Mouse (Mus musculus): ENCODE measurements at regions not wholly inside any gene's neighbourhood (a gene's known extent, or its start where the extent isn't known, plus 50 kb on each side); places are given as distances from the start of the nearest gene placed in this dataset.

DNA sequence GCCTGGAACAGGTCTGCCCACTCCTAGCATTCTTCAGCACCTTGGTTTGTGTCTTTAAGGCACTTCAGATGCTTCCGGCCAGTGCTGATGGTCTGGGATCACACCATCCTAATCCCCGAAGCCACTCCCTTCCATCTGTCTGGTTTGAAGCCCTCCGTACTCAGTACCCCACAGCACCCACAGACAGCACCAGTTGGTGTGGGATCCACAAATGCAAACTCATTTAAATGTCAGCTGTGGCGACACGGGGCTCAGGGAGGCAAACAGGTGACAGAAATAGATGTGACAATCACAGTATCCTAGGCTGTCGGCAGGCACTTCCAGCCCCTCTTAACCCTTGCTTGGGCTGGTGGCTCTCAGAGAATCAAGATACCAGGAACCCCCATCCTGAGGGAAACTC is 74.7 kb downstream of the Lsm3 start:
- TF ChIP-seq POLR2A (IDR thresholded peaks at IDR 0.05; ENCODE audit: borderline replicate concordance, insufficient read depth, low read length) (no peak), CTCF (IDR thresholded peaks at IDR 0.05; ENCODE audit: borderline replicate concordance, insufficient read depth, low read depth, low read length) (no peak)

All from cerebellum, adult 2 months (tissue).